In genomic region chr11:102339624-102340023, GRCm38 (mm10) we compare ENCODE assay signal across 10 mouse cellular contexts. TPM values are rescaled to one million over a fixed set of nuclear protein-coding genes. Genes with fewer than 3 reads are reported as not detected.
A peak's percentile ranks its signal among the peaks of the same experiment; 100 is the strongest.
DNase-seq lines count a peak whose midpoint lies in the region; ATAC-seq and TF ChIP-seq lines count a peak whose summit lies in the region.
"Had no signal": no experiment of that assay in that cellular context is flagged by ENCODE, and none has a peak within 500 bp of the region (broad histone marks: within the 10 kb centered on the region; RNA-seq: fewer than 3 reads in every experiment).

No protein-coding gene starts in this region.

- no peak overlapping the region for H3K9ac ChIP-seq in kidney, postnatal 0 days (ENCODE audit: low read depth, low read length)
- H3K9ac ChIP-seq: heart, embryonic 13.5 days; neural tube, embryonic 12.5 days had no signal

- no peaks in the 10 kb centered on the region for H3K36me3 ChIP-seq in kidney, postnatal 0 days (ENCODE audit: insufficient read depth, low read length)
- H3K36me3 ChIP-seq: heart, embryonic 13.5 days; neural tube, embryonic 12.5 days had no signal

- no peaks in the 10 kb centered on the region for H3K9me3 ChIP-seq in kidney, postnatal 0 days (replicated peaks; ENCODE audit: low read length)
- H3K9me3 ChIP-seq: heart, embryonic 13.5 days; neural tube, embryonic 12.5 days had no signal

- TF ChIP-seq CTCF in kidney, postnatal 0 days (IDR thresholded peaks at IDR 0.05; ENCODE audit: low read depth) = peak; percentile 49

- no peaks in the 10 kb centered on the region; the same call in 1 of the 2 replicates for H3K4me1 ChIP-seq in kidney, postnatal 0 days (replicated peaks; ENCODE audit: insufficient read depth, low read length)

- H3K4me2 ChIP-seq in kidney, postnatal 0 days (ENCODE audit: low read length) = no peak overlapping the region
- H3K4me2 ChIP-seq: heart, embryonic 13.5 days; neural tube, embryonic 12.5 days had no signal

- ATAC-seq in kidney, postnatal 0 days (replicated peaks; ENCODE audit: low FRiP score, low read depth) = no peak

- no peaks in the 10 kb centered on the region for H3K27me3 ChIP-seq in kidney, postnatal 0 days (ENCODE audit: insufficient read depth, low read length)
- H3K27me3 ChIP-seq: heart, embryonic 13.5 days; neural tube, embryonic 12.5 days had no signal

- 72% methylated on average over 4 of the region's 4 CpGs for WGBS in kidney, postnatal 0 days

- no peak overlapping the region for H3K4me3 ChIP-seq in kidney, postnatal 0 days (replicated peaks; ENCODE audit: low read depth, low read length)
- H3K4me3 ChIP-seq: heart, embryonic 13.5 days; megakaryocyte, embryonic 14.5 days; neural tube, embryonic 12.5 days had no signal

- DNase-seq in kidney, postnatal 0 days (ENCODE audit: low spot score) = no peak
- no peak for DNase-seq in kidney, postnatal 10 days
- DNase-seq in thymus, postnatal 4 days = peak; percentile 32
- no peak for DNase-seq in thymus, postnatal 14 days
- DNase-seq in cerebellum, adult 9-10 months = peak; percentile 75
- no peak for DNase-seq in retina, postnatal 1 day
- no peak for DNase-seq in ovary, postnatal 36 days (ENCODE audit: low spot score)

- no peak overlapping the region for H3K27ac ChIP-seq in kidney, postnatal 0 days
- H3K27ac ChIP-seq: neural tube, embryonic 12.5 days had no signal

RNA-seq across cellular contexts. Expression of gene Ubtf, which starts 20.1 kb away (rescaled TPM):
- 75.5 and 80.8 TPM in 2 replicates for polyA plus RNA-seq in kidney, postnatal 0 days (2015; fragmentation: Nextera tagmentation; extraction: Ambion mirVana)

RNA-seq across cellular contexts. Expression of gene Slc4a1, which starts 26.4 kb away (rescaled TPM):
- polyA plus RNA-seq in kidney, postnatal 0 days (2015; fragmentation: Nextera tagmentation; extraction: Ambion mirVana) = 7.4 and 8.0 TPM in 2 replicates

RNA-seq across cellular contexts. Expression of gene Atxn7l3, which starts 43.2 kb away (rescaled TPM):
- polyA plus RNA-seq in kidney, postnatal 0 days (2015; fragmentation: Nextera tagmentation; extraction: Ambion mirVana) = 9.6 and 9.7 TPM in 2 replicates

RNA-seq across cellular contexts. Expression of gene Rundc3a, which starts 53.6 kb away (rescaled TPM):
- 7.0 and 9.2 TPM in 2 replicates for polyA plus RNA-seq in kidney, postnatal 0 days (2015; fragmentation: Nextera tagmentation; extraction: Ambion mirVana)

RNA-seq across cellular contexts. Expression of gene Tmub2, which starts 54.9 kb away (rescaled TPM):
- polyA plus RNA-seq in kidney, postnatal 0 days (2015; fragmentation: Nextera tagmentation; extraction: Ambion mirVana) = 46.1 and 49.1 TPM in 2 replicates

Comparison
In these comparisons a context has a peak if more than half of its experiments do, and no peak if none do; other contexts are left out.
1. DNase-seq: peak in thymus, postnatal 4 days (single experiment) and cerebellum, adult 9-10 months (single experiment); none in kidney, postnatal 0 days (single experiment), kidney, postnatal 10 days (single experiment), thymus, postnatal 14 days (single experiment), retina, postnatal 1 day (single experiment) and ovary, postnatal 36 days (single experiment).